Mouse (Mus musculus): ENCODE measurements around the gene Zbtb41. TPM values are rescaled to one million over a fixed set of nuclear protein-coding genes. Genes with fewer than 3 reads are reported as not detected.

Gene Zbtb41
- polyA plus RNA-seq, 1 experiment: 1.3 TPM

GRCm38 (mm10) chr1:139499751-139500150, 77.7 kb downstream of the Zbtb41 start:
- no peaks in the 10 kb centered on the region for H3K27me3 ChIP-seq (ENCODE audit: control insufficient read depth, insufficient read depth, low read length)
- H3K36me3 ChIP-seq (ENCODE audit: control insufficient read depth, insufficient read depth, low read length): no peaks in the 10 kb centered on the region; the same call in 1 of the 2 replicates
- DNase-seq (ENCODE audit: low read depth in 1 of 2, low spot score in 2 of 2): no peak
- H3K4me1 ChIP-seq (ENCODE audit: control insufficient read depth, insufficient read depth, insufficient read length): no peaks in the 10 kb centered on the region
- H3K27ac ChIP-seq (ENCODE audit: insufficient read depth, low read length): no peak overlapping the region
- H3K4me3 ChIP-seq (ENCODE audit: extremely low read depth, insufficient read depth, insufficient read length): no peak overlapping the region
- no peak for TF ChIP-seq POLR2A (IDR thresholded peaks at IDR 0.05; ENCODE audit: low read depth, low read length)
- TF ChIP-seq CTCF (IDR thresholded peaks at IDR 0.05; ENCODE audit: extremely low read depth, insufficient read depth, insufficient read length, insufficient replicate concordance): no peak

- TF ChIP-seq CTCF (IDR thresholded peaks at IDR 0.05; ENCODE audit: extremely low read depth, insufficient read depth, insufficient read length, insufficient replicate concordance) (no peak), POLR2A (IDR thresholded peaks at IDR 0.05; ENCODE audit: low read depth, low read length) (no peak)
- H3K36me3 ChIP-seq (ENCODE audit: control insufficient read depth, insufficient read depth, low read length): no peaks in the 10 kb centered on the region
- WGBS: 91% methylated on average over 3 of the region's 3 CpGs
- no peak for DNase-seq (ENCODE audit: low read depth in 1 of 2, low spot score in 2 of 2)
- no peaks in the 10 kb centered on the region for H3K4me1 ChIP-seq (ENCODE audit: control insufficient read depth, insufficient read depth, insufficient read length)
- no peak within 1 kb of the TSS for H3K27ac ChIP-seq (ENCODE audit: insufficient read depth, low read length)
- H3K4me3 ChIP-seq (ENCODE audit: extremely low read depth, insufficient read depth, insufficient read length): no peak within 1 kb of the TSS
- H3K27me3 ChIP-seq (ENCODE audit: control insufficient read depth, insufficient read depth, low read length): no peaks in the 10 kb centered on the region
Observed at GRCm38 (mm10) chr1:139501258-139501752, 79.2 kb downstream of the Zbtb41 start, which contains the start of gene F13b. Gene F13b, plus strand, starts transcription at chr1:139501702.

Other genes with a start within 250 kb of the Zbtb41 start
- not detected in 2 replicates for gene Crb1, start 45.2 kb upstream of the Zbtb41 start, polyA plus RNA-seq (2012; rRNA removed)
- 0.77 TPM in 2 replicates for gene Aspm, start 32.5 kb downstream of the Zbtb41 start, polyA plus RNA-seq (2012; rRNA removed)
- not detected in 2 replicates for gene F13b, start 79.4 kb downstream of the Zbtb41 start, polyA plus RNA-seq (2012; rRNA removed)
- gene Cfhr1, start 138.0 kb downstream of the Zbtb41 start, polyA plus RNA-seq (2012; rRNA removed): not detected in 2 replicates